Mouse (Mus musculus) retina, postnatal 1 day (tissue): ENCODE measurements around the gene Cfap161.

ENCODE experiments used
- DNase-seq: peaks from one replicate; pipeline ENCODE4 v3.0.0-alpha.2; 2012

Gene Cfap161

GRCm38 (mm10) chr7:83738623-83739462, 55.8 kb downstream of the Cfap161 start:
- DNase-seq = no peak

- no peak for DNase-seq
Measured at GRCm38 (mm10) chr7:83737914-83738490, 56.7 kb downstream of the Cfap161 start.

GRCm38 (mm10) chr7:83736341-83737115, 58.2 kb downstream of the Cfap161 start:
- DNase-seq = no peak

GRCm38 (mm10) chr7:83735108-83735781, 59.4 kb downstream of the Cfap161 start:
- DNase-seq = no peak

GRCm38 (mm10) chr7:83734671-83735082, 60.0 kb downstream of the Cfap161 start:
- DNase-seq = no peak

GRCm38 (mm10) chr7:83734246-83734645, 60.4 kb downstream of the Cfap161 start:
- no peak for DNase-seq

GRCm38 (mm10) chr7:83732781-83733180, 61.9 kb downstream of the Cfap161 start:
- DNase-seq = no peak

- no peak for DNase-seq
Measured at GRCm38 (mm10) chr7:83731961-83732666, 62.6 kb downstream of the Cfap161 start.

GRCm38 (mm10) chr7:83731297-83731696, 63.4 kb downstream of the Cfap161 start:
- no peak for DNase-seq

- no peak for DNase-seq
Measured at GRCm38 (mm10) chr7:83726936-83727632, 67.6 kb downstream of the Cfap161 start.

GRCm38 (mm10) chr7:83725801-83726200, 68.9 kb downstream of the Cfap161 start:
- DNase-seq = no peak

GRCm38 (mm10) chr7:83724541-83724940, 70.1 kb downstream of the Cfap161 start:
- no peak for DNase-seq
